Mouse (Mus musculus) megakaryocyte, adult 5-6 weeks (primary cell): ENCODE results near the gene Med9. TPM values are rescaled to one million over a fixed set of nuclear protein-coding genes. Genes with fewer than 3 reads are reported as not detected.
A peak's percentile ranks its signal among the peaks of the same experiment; 100 is the strongest.

Experiments
- ATAC-seq: 2 replicates; pipeline ENCODE4 v1.8.0; 2016; ENCODE audit warnings: mild to moderate bottlenecking, inconsistent platforms; ENCODE audit not compliant: poor library complexity, severe bottlenecking
- total RNA-seq, 2 experiments: library from RNA; stranded (forward) in 1 of 2; stranded (reverse) in 1 of 2; fragments of 153-499, 151-499 nt in 1 of 2; fragments of 221-1000, 200-1000 nt in 1 of 2; gene quantifications; 2 replicates each; pipeline versions ENCODE4 v1.2.3 to v1.2.4; 2015 to 2017

Med9 gene
- total RNA-seq (2015) (10.3 and 11.0 TPM in 2 replicates), total RNA-seq (2017) (14.0 and 14.1 TPM in 2 replicates)

DNA sequence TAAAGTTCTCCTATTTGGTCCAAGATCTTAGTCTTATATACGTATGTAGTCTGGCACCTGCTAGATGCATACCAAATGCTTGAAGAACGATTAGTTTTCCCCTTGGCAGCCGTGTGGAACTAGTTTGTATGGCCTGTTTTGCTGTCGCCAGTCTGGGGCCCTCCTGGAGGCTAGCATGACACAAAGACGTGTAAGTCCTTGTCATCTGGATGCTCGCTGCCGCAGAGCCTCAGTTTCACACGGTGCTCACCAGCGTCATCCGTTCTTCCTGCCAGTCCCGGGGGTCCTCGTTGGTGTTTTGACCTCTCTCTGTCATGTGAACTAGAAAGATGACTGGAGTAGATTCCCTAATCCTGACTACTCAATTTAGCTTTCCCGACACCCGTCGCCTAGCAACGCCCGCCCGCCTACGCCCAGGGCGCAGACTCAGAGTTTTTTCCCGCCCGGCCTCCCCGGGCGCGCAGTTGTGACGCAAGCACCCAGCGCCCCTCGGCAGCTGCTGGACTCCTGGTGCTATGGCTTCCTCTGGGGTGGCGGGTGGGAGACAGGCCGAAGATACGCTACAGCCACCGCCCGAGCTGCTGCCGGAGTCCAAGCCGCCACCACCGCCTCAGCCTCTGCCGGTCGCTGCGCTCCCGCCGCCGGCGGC, at the start of gene Med9:
Med9 (plus strand) TSS at position 455 of the 649 bp plus-strand sequence.
- peak; percentile 97 for ATAC-seq

DNA sequence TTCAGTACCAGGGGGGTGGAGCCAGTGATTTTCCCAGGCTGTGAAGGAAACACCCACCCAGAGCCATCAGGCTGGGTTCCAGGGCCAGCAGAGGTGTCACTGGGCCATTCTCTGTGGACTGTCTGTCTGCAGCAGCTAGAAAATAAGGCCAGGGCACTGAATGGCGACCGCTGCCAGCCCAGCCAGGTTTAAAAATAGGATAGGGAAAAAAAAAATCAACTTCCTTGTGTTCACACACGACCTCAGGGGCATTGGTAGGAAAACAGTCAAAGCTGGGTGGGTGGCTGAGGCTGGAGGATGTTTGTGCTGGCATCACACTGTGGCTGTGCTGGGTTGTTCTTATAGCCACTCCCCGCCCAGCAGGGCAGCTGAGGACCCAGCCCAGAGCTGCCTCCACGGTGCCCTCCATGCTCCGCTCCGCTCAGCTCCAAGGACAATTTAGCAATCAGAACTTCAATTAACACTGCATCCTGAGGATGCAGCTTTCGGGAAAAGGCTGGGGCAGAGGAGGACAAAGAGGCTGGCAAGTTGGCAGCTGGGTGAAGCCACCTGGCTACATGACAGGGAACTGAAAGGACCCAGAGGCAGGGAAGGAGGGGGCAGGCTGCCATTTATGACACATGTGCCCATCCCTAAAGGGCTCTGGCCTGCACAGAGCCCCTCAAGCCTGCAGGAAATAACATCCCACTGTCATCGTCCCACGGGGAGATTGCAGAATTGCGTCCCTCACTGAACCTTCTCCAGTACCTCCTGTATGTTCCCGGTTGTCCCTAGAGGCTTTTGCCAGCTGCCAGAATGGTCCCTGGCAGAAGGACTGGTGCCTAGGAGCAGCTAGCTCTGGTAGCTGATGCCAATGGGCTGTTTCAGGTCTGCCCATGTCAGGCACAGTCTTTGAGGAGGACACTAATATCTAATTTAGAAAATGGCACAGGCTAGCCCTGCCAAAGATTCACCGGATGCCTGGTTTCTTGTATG, 48.0 kb upstream of the Med9 start:
- no peak for ATAC-seq

DNA sequence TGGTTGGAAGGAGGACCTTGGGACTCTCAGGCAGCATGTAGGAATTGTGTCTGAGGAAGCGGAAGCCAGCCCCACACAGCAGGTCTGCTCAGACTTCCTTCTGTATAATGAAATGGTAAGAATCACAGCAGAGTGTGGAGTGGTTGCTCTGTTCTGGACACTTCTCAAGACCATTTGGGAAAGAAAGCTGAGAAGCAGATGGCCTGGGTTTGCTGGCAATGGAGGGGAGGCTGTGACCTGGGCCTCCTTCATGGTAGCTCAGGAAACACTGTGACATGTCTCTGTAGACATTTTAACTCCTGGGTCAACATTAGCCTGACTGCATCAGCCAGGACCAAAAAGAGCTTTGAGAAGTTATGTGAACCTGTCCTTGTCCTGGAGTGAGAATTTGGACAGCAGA, 47.0 kb upstream of the Med9 start:
- ATAC-seq, result no peak

DNA sequence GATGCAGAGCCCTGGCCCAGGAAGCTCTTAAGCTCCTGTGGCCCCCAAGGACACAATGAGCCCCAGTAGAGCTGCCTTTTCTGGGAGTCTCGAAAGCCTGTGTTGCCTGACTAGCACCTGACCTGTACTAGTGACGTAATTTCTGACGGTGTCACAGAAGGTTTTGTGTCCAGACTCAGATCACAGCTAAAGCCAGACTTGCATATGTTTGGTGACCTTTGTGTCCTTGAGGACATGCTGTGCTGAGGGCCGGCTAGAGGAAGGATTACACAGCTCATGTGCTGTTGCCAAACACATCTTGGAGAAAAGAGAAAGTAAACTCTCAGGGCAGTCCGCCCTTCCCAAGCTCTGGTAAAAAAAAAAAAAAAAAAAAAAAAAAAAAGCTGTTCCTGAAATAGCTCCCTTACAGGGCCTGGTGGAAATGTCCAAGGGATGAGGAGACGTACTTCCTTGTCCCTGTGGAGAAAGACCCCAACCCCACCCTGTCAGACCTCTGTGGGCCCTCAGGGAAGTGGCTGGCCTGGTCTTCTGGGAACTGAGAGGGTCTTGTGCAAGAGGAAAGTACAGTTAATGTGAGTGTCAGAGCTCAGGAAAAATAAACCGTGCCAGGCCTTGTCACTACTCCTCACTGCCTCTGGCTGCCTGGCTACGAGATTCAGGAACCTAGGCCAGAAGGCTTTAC, 45.8 kb upstream of the Med9 start:
- peak; percentile 53 for ATAC-seq

DNA sequence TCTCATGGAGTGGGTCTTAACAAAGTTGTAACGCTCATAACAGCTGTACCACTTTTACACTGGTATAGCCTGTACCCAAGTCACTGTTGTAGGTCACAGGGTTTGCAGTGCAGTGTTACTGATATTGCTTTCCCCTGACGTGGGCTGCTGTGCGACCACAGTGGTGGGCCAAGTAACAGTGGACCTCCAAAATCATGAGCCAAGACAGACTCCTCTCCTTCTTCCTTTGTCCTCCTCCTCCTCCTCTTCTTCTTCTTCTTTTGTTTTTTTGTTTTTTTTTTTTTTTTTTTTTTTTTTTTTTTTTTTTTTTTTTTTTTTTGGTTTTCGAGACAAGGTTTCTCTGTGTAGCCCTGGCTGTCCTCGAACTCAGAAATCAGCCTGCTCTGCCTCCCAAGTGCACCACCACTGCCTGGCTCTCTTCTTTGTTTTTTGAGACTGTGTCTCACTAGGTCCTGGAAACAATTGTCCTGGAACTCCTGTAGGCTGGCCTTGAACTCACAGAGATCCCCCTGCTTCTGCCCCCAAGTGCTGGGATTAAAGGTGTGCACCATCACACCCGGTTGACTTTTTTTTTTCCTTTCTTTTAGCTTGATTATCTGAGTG, 41.4 kb upstream of the Med9 start:
- no peak for ATAC-seq

DNA sequence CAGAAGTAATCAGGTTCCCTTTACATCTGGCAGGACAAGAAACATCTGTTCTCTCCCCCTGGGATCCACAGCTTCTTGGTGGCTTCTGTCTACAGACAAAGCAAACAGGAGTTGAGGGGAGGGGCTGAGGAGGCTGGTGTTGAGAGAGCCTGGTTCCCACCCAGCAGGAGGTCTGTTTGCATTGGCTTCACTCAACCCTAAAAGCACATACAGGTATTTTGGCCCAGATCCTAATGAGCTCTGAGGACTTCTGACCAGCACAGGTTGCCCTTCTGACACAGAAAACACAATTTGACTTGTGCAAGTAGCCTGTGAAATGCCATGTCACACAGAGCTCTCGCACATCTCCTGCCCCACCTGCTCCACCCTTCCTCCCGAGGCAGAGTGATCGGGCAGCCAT, 39.6 kb upstream of the Med9 start:
- no peak for ATAC-seq

DNA sequence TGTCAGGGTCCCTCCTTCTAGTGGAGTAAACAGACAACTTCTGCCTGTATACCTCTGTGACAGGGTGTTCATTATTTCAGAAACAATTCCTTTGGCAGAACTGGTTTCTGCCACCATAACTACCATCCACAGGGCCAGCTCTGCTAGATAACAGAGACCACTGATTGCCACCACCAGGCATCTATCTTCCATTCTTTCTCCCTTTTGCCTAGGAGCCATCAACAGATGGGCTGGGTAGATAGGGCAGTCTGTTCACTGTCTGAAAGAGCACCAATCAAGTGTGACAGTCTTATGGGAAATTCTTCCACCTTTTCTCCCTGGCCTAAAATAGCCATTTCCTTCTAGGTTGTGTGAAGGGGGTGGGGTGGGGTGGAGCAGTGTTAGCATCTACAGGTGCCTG, 37.4 kb upstream of the Med9 start:
- ATAC-seq, result no peak

DNA sequence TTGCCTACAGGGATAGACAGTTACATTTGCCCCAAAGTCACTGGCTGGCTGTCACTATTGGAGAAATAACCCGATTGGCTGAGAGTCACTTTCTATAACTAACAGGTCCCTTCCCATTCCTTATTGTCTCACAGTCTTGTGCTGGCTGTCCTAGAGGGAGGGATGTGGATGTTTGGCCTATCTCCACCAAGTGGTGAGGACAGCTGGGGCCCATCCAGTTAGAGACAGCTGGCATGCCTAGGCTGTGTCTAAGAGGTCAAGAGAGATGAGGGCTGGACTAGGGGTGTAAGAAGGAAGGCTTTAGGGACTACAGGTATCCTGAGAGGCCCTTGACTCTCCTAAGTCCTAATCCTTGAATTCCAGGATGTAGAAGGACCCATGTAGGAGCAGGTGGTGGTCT, 36.5 kb upstream of the Med9 start:
- no peak for ATAC-seq

DNA sequence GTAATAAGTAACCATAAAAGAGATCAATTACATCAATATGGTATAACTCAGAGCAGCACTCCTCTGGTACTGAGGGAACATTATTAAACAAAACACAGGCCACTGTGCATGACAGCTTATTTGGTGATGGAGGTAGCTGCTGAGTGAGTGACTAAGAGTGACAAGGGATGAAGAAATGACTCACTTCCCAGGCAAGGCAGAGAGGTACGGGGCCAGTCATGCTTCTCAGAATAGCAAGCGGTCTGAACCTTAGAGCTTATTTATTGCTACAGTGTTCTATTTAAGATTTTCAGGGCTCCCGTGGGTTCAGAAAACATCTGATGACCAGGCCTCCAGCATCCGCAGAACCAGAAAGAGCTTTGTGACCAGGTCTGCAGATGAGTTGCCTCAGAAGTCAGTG, 34.3 kb upstream of the Med9 start:
- ATAC-seq, result no peak

DNA sequence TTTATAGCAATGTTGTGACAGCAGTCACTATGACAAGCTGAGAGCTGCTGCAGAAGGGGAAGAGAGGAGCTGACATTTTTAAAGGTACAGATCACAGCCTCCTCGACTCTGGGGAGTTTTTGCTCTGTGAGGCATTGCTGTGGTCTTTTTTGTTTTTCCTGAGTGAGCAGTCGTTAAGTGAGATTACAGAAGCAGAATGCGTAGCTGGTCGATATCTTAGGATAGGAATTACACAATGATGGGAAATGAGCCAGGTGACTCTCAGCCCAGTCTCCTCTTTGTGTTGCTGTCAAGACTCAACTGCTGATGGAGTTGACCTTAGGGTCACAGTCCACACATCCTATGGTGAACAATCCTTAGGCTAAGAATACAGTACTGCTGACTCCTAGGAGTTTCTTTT, 30.0 kb upstream of the Med9 start:
- ATAC-seq, result no peak

DNA sequence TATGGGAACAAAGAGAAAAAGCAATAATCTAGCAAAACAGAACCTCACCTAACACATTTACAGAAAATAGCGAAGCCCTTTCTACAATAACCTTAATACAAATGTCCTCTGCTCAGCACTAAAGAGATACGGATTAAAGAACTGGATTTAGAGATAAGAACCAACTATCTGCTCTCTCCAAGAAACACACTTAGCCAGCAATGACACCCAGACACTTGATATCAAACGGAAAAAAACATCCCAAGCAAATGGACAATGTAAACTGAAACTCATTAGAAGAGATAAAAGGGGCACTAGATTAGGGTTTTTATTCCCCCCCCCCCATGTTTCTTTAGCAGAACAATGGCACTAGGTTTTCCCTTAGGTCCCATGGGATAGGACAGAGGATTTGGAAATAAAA, 28.6 kb upstream of the Med9 start:
- no peak for ATAC-seq

DNA sequence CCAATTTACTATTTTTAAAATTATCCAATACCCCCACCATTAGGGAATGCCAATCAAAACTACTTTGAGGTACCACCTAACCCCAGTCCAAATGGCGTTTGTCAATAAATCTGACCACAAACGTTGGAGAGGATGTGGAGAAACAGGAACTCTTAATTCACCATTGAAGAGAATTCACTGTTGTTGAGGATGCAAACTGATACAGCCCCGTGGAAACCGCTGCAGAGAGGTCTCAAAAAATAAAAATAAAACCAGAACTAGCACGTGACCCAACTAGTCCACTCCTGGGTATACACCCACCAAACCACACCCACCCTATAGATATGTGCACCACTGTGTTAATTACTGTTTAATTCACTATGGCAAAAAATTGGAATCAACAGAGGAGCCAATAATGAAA, 27.7 kb upstream of the Med9 start:
- ATAC-seq, result no peak

DNA sequence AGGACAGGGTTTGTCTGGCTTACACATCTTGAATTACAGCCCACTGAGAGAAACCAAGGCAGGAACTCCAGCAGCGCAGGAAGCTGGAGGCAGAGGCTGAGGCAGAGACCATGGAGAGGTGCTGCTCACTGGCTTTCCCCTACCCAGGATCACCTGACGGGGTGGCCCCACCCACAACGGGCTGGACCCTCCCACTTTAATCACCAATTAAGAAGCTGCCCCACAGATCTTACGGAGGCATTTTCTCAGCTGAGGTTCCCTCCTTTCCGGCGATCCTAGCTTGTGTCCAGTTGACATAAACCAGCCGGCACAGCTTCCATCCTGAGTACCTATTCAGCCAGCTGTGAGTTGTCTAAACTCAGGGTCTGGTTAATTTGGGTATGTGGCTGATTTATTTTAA, 26.7 kb upstream of the Med9 start:
- no peak for ATAC-seq

DNA sequence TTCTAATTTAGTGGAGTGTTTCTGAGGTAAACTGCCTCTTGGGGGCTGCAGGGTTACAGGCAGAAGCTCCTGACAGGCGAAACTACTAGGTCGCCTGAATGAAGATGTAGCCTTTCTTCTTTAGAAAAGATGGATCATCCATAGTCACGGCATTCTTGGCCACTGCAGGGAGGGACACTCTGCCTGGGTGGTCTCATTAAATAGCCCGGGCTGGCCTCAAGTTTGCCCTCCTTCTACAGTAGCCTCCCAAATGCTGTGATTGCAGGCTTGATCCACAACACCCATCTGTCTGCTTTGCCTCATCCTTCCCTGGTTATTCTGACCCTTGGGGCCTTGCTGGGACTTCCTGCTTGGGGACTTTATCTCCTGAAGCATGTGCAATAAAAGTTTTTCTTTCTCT, 18.0 kb upstream of the Med9 start:
- no peak for ATAC-seq

DNA sequence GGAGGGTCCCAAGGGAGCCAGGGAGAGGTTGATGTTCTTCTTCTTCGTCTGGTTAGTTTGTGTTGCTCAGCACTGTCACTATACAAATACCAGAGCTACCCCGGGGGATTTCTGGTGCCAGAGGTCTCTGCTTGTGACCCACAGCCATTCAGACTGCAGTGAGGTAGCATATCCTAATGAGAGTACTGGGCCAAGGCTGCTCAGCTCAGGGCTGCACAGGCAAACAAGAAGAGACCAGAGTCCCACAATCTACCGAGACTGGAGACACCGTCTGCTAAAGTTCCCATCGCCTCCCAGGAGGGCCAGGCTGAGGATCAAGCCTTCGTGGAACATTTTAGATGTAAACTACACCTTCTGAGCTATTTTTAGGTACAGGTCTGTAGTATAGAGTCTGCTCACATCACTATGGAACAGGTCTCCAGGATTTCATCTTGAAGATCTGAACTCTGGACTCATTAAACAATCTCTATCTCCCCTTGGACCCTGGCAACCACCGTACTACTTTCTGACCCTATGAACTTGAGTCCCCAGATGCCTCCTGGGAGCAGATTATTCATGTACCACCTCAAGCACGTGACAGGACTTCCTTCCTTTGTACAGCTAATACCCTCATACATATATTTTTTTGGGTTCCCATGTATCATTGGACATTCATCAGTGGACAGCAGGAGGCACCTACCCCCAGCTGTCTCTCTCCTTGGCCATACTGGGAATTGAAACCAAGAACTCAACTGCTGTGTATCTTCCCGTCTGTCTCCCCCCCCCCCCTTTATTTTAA, 15.3 kb upstream of the Med9 start:
- ATAC-seq, result no peak

DNA sequence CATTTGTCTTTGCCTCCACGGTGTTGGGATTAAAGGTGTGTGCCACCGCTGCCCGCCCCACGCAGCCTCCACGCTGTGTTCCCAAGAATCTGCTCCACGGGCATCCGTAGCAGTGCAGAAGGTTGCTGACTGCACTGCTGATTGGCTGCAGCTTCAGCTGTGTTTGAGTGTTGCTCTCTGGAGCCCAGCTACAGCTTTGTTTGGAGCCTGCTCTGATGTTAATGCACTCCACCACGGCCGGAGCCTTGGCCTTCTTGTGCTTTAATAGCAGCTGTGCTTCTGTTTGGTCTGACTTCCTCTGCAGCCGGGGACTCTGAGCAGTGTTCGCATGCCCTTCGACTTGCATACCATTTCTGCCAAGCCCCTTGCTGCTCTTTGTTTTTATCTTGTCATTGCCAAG, 14.1 kb upstream of the Med9 start:
- no peak for ATAC-seq

DNA sequence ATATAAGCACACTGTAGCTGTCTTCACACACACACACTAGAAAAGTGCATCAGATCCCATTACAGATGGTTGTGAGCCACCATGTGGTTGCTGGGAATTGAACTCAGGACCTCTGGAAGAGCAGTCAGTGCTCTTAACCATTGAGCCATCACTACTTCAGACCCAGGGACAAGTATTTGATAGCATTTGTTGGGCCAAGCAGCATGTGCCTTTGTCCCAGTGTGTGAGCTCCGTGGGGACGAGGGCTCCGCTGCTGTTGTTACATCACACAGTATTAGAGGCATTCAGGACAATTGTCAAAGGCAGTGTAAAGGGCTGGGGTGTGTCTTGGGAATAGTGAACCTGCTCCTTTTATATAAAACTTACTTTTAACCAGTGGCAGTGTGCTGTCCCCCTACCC, 11.0 kb upstream of the Med9 start:
- no peak for ATAC-seq

DNA sequence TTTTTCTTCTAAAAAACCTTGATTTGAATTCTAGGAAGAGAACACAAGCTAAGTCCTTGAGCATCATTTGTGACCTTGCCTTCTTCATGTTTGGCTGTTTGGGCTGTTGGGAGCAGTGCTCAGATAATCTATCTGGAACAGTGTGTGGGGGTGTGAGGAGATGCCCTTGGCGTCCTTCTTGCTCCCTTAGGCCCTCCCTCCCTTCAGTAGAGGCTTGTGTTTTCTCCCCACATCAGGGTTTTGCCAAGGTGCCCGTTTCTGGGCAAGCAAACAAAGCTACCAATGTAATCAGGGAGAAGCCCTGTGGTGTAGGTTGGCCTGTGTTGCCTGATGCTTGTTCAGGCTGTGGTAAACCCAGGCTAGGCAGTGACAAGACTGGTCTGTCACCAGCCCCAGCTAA, 10.4 kb upstream of the Med9 start:
- no peak for ATAC-seq

DNA sequence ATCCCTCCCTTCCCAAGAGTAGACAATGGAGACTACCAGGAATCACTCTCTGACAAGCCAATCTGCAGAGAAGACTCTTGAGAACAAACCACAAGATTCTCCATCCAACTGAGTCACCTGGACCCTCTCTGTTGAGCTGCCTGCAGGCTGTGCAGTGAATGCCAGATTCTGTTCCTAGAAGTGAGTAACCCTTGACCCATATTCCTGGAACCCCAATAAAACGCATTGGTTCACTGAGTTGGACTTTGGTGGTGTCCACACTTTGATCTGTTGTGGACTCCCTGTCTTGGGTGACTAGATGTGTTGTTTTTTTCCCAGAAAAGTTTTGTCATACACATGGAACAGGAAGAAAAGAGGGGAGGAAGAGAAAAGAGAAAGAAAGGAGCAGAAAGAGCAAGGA, 8.2 kb upstream of the Med9 start:
- no peak for ATAC-seq

DNA sequence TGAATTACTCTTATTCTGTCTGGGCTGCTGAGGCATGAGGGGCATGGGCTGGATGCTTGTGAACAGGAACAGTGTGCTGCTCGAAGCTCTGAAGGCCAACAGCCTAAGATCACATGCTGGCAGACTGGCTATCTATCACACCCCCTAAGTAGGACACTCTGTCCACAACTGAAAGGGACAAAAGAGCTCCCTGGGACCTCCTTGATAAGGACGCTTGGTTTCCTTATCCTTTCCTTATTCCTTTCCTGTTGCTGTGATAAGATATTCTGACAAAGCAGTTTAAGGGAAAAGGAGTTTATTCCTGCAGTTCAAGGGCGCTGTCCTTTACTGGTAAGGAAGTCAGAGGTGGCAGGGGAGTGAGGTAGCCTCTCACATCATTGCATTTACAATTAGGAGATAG, 7.4 kb upstream of the Med9 start:
- no peak for ATAC-seq

DNA sequence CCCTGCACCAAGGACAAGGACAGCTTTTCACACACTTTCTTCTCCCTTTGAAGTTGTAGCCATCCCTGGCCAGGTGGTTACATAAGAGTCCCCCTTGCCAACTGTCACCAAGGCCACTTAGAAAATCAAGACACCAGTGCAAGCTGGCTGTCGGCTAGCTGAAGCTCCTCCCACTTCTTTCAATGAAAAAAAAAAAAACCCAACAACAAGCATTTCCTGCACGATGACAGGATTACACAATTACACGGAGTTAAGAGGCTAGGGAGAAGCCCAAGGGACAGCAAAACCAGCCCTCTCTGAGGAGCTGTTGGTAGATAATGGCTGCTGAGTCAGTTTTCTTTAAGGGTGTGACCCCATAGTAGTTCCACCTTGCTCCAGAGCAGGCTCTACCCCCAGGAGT, 6.6 kb upstream of the Med9 start:
- ATAC-seq, result peak; percentile 67
